Mouse (Mus musculus): Measurements from ENCODE around the gene Cldn34d. TPM values are rescaled to one million over a fixed set of nuclear protein-coding genes. Genes with fewer than 3 reads are reported as not detected.

Cldn34d gene
- total RNA-seq (2015) (not detected in 2 replicates), total RNA-seq (2017) (not detected in 2 replicates)

- ATAC-seq (ENCODE audit: poor library complexity, severe bottlenecking) = no peak
Observed at GRCm38 (mm10) chrX:76602824-76603223, at the start of gene Cldn34d. Cldn34d (minus strand) TSS chrX:76602924.

DNA sequence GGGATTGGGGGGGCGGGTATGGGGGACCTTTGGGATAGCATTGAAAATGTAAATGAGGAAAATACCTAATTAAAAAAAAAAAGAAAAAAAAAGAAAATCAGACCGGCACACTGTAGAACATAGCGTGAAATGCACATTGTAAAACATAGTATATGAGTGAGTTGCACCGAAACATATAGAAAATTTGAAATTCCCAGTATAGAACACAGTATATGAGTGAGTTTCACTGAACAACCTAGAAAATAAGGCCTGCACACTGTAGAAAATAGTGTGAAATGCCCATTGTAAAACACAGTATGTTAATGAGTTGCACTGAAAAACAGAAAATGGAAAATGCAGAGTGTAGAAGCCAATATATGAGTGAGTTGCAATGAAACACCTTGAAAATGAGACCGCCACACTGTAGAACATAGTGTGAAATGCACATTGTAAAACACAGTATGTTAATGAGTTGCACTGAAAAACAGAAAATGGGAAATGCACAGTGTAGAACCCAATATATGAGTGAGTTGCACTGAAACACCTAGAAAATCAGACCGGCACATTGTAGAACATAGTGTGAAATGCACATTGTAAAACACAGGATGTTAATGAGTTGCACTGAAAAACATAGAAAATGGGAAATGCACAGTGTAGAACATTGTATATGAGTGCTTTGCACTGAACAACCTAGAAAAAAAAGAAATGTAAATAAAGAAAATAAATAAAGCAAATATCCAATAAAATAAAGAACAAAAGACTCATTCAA lies 4.1 kb downstream of the Cldn34d start:
- ATAC-seq (ENCODE audit: poor library complexity, severe bottlenecking) = peak; percentile 100

Other genes with a start within 250 kb of the Cldn34d start
- gene Cldn34b4, start 209.6 kb downstream of the Cldn34d start, total RNA-seq (2015) = not detected in 2 replicates
- gene Cldn34b4, start 209.6 kb downstream of the Cldn34d start, total RNA-seq (2017) = not detected in 2 replicates

Measured in megakaryocyte, adult 5-6 weeks (primary cell).